Mouse (Mus musculus): ENCODE data around the gene Hsbp1. TPM values are rescaled to one million over a fixed set of nuclear protein-coding genes. Genes with fewer than 3 reads are reported as not detected.

Hsbp1 gene
- polyA plus RNA-seq, 1 experiment, result 238 TPM

- Histone ChIP-seq H3K27me3 (ENCODE audit: control insufficient read depth, insufficient read depth, insufficient read length) (no peaks in the 10 kb centered on the region), H3K4me2 (ENCODE audit: low read depth) (peak overlapping the region; percentile 82), H3K79me2 (ENCODE audit: control insufficient read depth, insufficient read depth) (no peaks in the 10 kb centered on the region), H3K36me3 (ENCODE audit: control insufficient read depth, insufficient read depth) (no peaks in the 10 kb centered on the region), H3ac (ENCODE audit: control insufficient read depth, insufficient read length) (no peak overlapping the region), H3K4me3 (peak overlapping the region; percentile 26)
- TF ChIP-seq SRF (IDR thresholded peaks at IDR 0.05; ENCODE audit: control insufficient read depth, insufficient read length, low read depth), result no peak
- TF ChIP-seq MAX (IDR thresholded peaks at IDR 0.05; ENCODE audit: low read depth), result no peak
- TF ChIP-seq CEBPB (IDR thresholded peaks at IDR 0.05; ENCODE audit: insufficient read depth, poor library complexity, severe bottlenecking), result no peak
- no peak for TF ChIP-seq REST (IDR thresholded peaks at IDR 0.05; ENCODE audit: insufficient read depth, insufficient read length)
- no peak for TF ChIP-seq POLR2AphosphoS2 (IDR thresholded peaks at IDR 0.05; ENCODE audit: insufficient read length, low read depth)
- TF ChIP-seq TCF3 (IDR thresholded peaks at IDR 0.05; ENCODE audit: insufficient read length, low read depth), result no peak
- no peak for TF ChIP-seq MYOG (IDR thresholded peaks at IDR 0.05; ENCODE audit: control insufficient read depth in 1 of 3, insufficient read depth in 1 of 3, insufficient read length in 2 of 3, low read depth in 2 of 3)
- TF ChIP-seq E2F4 (IDR thresholded peaks at IDR 0.05; ENCODE audit: insufficient read depth), result no peak
- no peak for TF ChIP-seq TCF12 (IDR thresholded peaks at IDR 0.05; ENCODE audit: insufficient read depth, poor library complexity, severe bottlenecking)
- TF ChIP-seq USF1 (IDR thresholded peaks at IDR 0.05; ENCODE audit: low read depth), result no peak
- no peak for TF ChIP-seq POLR2A (IDR thresholded peaks at IDR 0.05; ENCODE audit: insufficient read length, low read depth)
- TF ChIP-seq MYOD1 (IDR thresholded peaks at IDR 0.05; ENCODE audit: control insufficient read depth in 1 of 3, insufficient read length in 2 of 3, low read depth in 2 of 3), result no peak
Measured at GRCm38 (mm10) chr8:119394097-119394496, 49.8 kb downstream of the Hsbp1 start.

DNA sequence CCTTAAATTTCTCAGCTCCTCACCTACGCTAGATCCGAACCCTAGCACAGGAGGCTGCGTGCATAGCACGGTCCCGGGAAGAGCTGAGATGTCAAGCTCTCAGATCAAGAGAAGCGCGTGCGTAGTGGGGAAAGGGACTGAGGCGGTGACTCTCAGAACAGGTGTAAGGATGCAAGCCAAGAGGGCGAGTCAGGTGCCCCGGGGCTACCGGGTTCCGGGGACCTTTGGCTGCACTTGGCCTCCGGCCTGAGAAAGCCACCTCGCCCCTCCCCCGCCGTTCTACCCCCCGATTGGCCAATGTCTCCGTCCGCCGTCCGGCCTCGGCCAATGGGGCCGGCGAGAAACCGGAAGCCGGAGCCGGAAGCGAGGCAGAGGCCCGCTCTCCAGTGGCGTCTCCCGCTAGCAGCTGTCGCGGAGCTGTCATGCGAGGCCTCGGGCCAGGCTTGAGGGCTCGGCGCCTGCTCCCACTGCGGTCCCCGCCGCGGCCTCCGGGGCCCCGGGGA is 50.3 kb downstream of the Hsbp1 start, which contains the start of gene Mlycd:
Mlycd (plus strand) TSS at position 355 of the 503 bp plus-strand sequence.
- Histone ChIP-seq H3K4me2 (ENCODE audit: low read depth) (peak within 1 kb of the TSS; percentile 95), H3K4me3 (peak within 1 kb of the TSS; percentile 26), H3K27me3 (ENCODE audit: control insufficient read depth, insufficient read depth, insufficient read length) (no peaks in the 10 kb centered on the region), H3ac (ENCODE audit: control insufficient read depth, insufficient read length) (peak within 1 kb of the TSS; percentile 94), H3K36me3 (ENCODE audit: control insufficient read depth, insufficient read depth) (no peaks in the 10 kb centered on the region), H3K79me2 (ENCODE audit: control insufficient read depth, insufficient read depth) (no peaks in the 10 kb centered on the region)
- TF ChIP-seq USF1 (IDR thresholded peaks at IDR 0.05; ENCODE audit: low read depth), result peak; percentile 7
- peak; percentile 45 to 96 (median 89) for TF ChIP-seq MYOD1 (IDR thresholded peaks at IDR 0.05; ENCODE audit: control insufficient read depth in 1 of 3, insufficient read length in 2 of 3, low read depth in 2 of 3)
- peak; percentile 50 to 97 (median 93) for TF ChIP-seq MYOG (IDR thresholded peaks at IDR 0.05; ENCODE audit: control insufficient read depth in 1 of 3, insufficient read depth in 1 of 3, insufficient read length in 2 of 3, low read depth in 2 of 3)
- peak; percentile 42 for TF ChIP-seq TCF3 (IDR thresholded peaks at IDR 0.05; ENCODE audit: insufficient read length, low read depth)
- no peak for TF ChIP-seq CEBPB (IDR thresholded peaks at IDR 0.05; ENCODE audit: insufficient read depth, poor library complexity, severe bottlenecking)
- TF ChIP-seq POLR2AphosphoS2 (IDR thresholded peaks at IDR 0.05; ENCODE audit: insufficient read length, low read depth), result peak; percentile 83
- TF ChIP-seq TCF12 (IDR thresholded peaks at IDR 0.05; ENCODE audit: insufficient read depth, poor library complexity, severe bottlenecking), result no peak
- no peak for TF ChIP-seq REST (IDR thresholded peaks at IDR 0.05; ENCODE audit: insufficient read depth, insufficient read length)
- TF ChIP-seq POLR2A (IDR thresholded peaks at IDR 0.05; ENCODE audit: insufficient read length, low read depth), result peak; percentile 82
- no peak for TF ChIP-seq SRF (IDR thresholded peaks at IDR 0.05; ENCODE audit: control insufficient read depth, insufficient read length, low read depth)
- TF ChIP-seq E2F4 (IDR thresholded peaks at IDR 0.05; ENCODE audit: insufficient read depth), result no peak

DNA sequence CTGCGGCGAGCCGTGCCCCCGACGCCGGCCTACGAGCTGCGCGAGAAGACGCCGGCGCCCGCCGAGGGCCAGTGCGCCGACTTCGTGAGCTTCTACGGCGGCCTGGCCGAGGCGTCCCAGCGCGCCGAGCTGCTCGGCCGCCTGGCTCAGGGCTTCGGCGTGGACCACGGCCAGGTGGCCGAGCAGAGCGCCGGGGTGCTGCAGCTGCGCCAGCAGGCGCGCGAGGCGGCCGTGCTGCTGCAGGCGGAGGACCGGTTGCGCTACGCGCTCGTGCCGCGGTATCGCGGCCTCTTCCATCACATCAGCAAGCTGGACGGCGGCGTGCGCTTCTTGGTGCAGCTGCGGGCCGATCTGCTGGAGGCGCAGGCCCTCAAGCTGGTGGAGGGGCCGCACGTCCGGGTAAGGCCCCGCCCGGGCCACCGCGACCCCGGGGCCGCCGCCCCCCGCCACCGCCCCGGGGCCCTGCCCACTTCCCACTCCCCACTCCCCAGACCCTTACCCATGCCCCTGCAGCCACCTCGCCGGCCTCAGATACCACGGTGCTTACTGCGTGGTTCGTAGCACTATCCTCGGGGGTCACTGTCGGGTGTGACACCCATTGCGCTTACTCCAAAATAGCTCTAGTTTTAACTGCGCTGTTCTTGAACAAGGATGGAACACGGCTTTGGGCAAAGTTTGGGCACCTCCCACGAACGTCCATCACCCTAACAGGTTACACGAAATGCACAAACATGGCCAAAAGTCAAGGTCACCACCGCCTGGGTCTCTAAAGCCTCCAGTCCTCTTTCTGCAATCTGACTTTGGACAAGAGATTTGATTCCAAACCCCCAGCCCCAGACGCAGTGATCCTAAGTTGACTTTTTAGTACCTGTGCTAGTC is 51.0 kb downstream of the Hsbp1 start:
- Histone ChIP-seq H3K4me2 (ENCODE audit: low read depth) (peak overlapping the region; percentile 95), H3K79me2 (ENCODE audit: control insufficient read depth, insufficient read depth) (no peaks in the 10 kb centered on the region), H3K27me3 (ENCODE audit: control insufficient read depth, insufficient read depth, insufficient read length) (no peaks in the 10 kb centered on the region), H3K4me3 (peak overlapping the region; percentile 26), H3K36me3 (ENCODE audit: control insufficient read depth, insufficient read depth) (no peaks in the 10 kb centered on the region), H3ac (ENCODE audit: control insufficient read depth, insufficient read length) (peak overlapping the region; percentile 94)
- no peak for TF ChIP-seq SRF (IDR thresholded peaks at IDR 0.05; ENCODE audit: control insufficient read depth, insufficient read length, low read depth)
- TF ChIP-seq MAX (IDR thresholded peaks at IDR 0.05; ENCODE audit: low read depth), result no peak
- TF ChIP-seq POLR2AphosphoS2 (IDR thresholded peaks at IDR 0.05; ENCODE audit: insufficient read length, low read depth), result no peak
- peak in 2 of 3 experiments; percentile 68 to 72 for TF ChIP-seq MYOG (IDR thresholded peaks at IDR 0.05; ENCODE audit: control insufficient read depth in 1 of 3, insufficient read depth in 1 of 3, insufficient read length in 2 of 3, low read depth in 2 of 3)
- TF ChIP-seq POLR2A (IDR thresholded peaks at IDR 0.05; ENCODE audit: insufficient read length, low read depth), result peak; percentile 7
- no peak for TF ChIP-seq REST (IDR thresholded peaks at IDR 0.05; ENCODE audit: insufficient read depth, insufficient read length)
- TF ChIP-seq E2F4 (IDR thresholded peaks at IDR 0.05; ENCODE audit: insufficient read depth), result no peak
- no peak for TF ChIP-seq USF1 (IDR thresholded peaks at IDR 0.05; ENCODE audit: low read depth)
- no peak for TF ChIP-seq TCF12 (IDR thresholded peaks at IDR 0.05; ENCODE audit: insufficient read depth, poor library complexity, severe bottlenecking)
- no peak for TF ChIP-seq CEBPB (IDR thresholded peaks at IDR 0.05; ENCODE audit: insufficient read depth, poor library complexity, severe bottlenecking)
- peak; percentile 6 for TF ChIP-seq TCF3 (IDR thresholded peaks at IDR 0.05; ENCODE audit: insufficient read length, low read depth)
- TF ChIP-seq MYOD1 (IDR thresholded peaks at IDR 0.05; ENCODE audit: control insufficient read depth in 1 of 3, insufficient read length in 2 of 3, low read depth in 2 of 3), result peak in 2 of 3 experiments; percentile 15 to 49

Other genes with a start within 250 kb of the Hsbp1 start
- 23.1 TPM for gene Mlycd, start 50.4 kb downstream of the Hsbp1 start, polyA plus RNA-seq (2012; fragmentation: generic; extraction: Trizol)
- 14.3 TPM for gene Osgin1, start 89.6 kb downstream of the Hsbp1 start, polyA plus RNA-seq (2012; fragmentation: generic; extraction: Trizol)
- gene Necab2, start 102.2 kb downstream of the Hsbp1 start, polyA plus RNA-seq (2012; fragmentation: generic; extraction: Trizol), result not detected
- not detected for gene Slc38a8, start 157.2 kb downstream of the Hsbp1 start, polyA plus RNA-seq (2012; fragmentation: generic; extraction: Trizol)
- 70.8 TPM for gene Mbtps1, start 214.2 kb downstream of the Hsbp1 start, polyA plus RNA-seq (2012; fragmentation: generic; extraction: Trizol)
- 9.5 TPM for gene Hsdl1, start 230.7 kb downstream of the Hsbp1 start, polyA plus RNA-seq (2012; fragmentation: generic; extraction: Trizol)
- gene Dnaaf1, start 230.7 kb downstream of the Hsbp1 start, polyA plus RNA-seq (2012; fragmentation: generic; extraction: Trizol), result 0.01 TPM